Mouse (Mus musculus): Measurements from ENCODE around the gene Chd3. TPM values are rescaled to one million over a fixed set of nuclear protein-coding genes. Genes with fewer than 3 reads are reported as not detected.

Chd3 gene
- polyA plus RNA-seq, 1 experiment from 2014 or later = 39.9 TPM

GRCm38 (mm10) chr11:69334796-69335195 lies 34.4 kb downstream of the Chd3 start:
- Histone ChIP-seq H3K9ac (no peak overlapping the region), H3K4me2 (replicated peaks) (no peak overlapping the region), H3K4me1 (replicated peaks) (peaks cover 22% of the 10 kb centered on the region), H3K27ac (no peak overlapping the region), H3K27me3 (replicated peaks) (no peaks in the 10 kb centered on the region), H3K9me3 (no peaks in the 10 kb centered on the region), H3K36me3 (no peaks in the 10 kb centered on the region), H3K4me3 (replicated peaks) (no peak overlapping the region)
- WGBS = 49% methylated on average over 4 of the region's 4 CpGs
- no peak for ATAC-seq

- H3K4me1 ChIP-seq (replicated peaks) = peaks cover 22% of the 10 kb centered on the region
- no peaks in the 10 kb centered on the region for H3K27me3 ChIP-seq (replicated peaks)
- ATAC-seq = no peak
- WGBS = 64% methylated on average over 3 of the region's 3 CpGs
- no peak overlapping the region for H3K4me2 ChIP-seq (replicated peaks)
- no peaks in the 10 kb centered on the region for H3K36me3 ChIP-seq
- H3K4me3 ChIP-seq (replicated peaks) = no peak overlapping the region
- no peak overlapping the region for H3K27ac ChIP-seq
- H3K9ac ChIP-seq = no peak overlapping the region
- H3K9me3 ChIP-seq = no peaks in the 10 kb centered on the region
These were observed 35.3 kb downstream of the Chd3 start for GRCm38 (mm10) chr11:69333922-69334321.

- 22% methylated on average over 8 of the region's 8 CpGs for WGBS
- peak overlapping the region; percentile 51 for H3K27ac ChIP-seq
- H3K36me3 ChIP-seq = no peaks in the 10 kb centered on the region
- peak overlapping the region; percentile 54 for H3K9ac ChIP-seq
- no peaks in the 10 kb centered on the region for H3K9me3 ChIP-seq
- ATAC-seq = peak; percentile 69
- H3K4me2 ChIP-seq (replicated peaks) = peak overlapping the region; percentile 83
- peaks cover 22% of the 10 kb centered on the region for H3K4me1 ChIP-seq (replicated peaks)
- H3K4me3 ChIP-seq (replicated peaks) = no peak overlapping the region
- no peaks in the 10 kb centered on the region for H3K27me3 ChIP-seq (replicated peaks)
These were observed 36.4 kb downstream of the Chd3 start for GRCm38 (mm10) chr11:69332713-69333253.

GRCm38 (mm10) chr11:69331929-69332405 lies 37.2 kb downstream of the Chd3 start:
- Histone ChIP-seq H3K4me3 (replicated peaks) (peak overlapping the region; percentile 57), H3K27ac (peak overlapping the region; percentile 51), H3K9me3 (no peaks in the 10 kb centered on the region), H3K4me2 (replicated peaks) (peak overlapping the region; percentile 83), H3K4me1 (replicated peaks) (peaks cover 22% of the 10 kb centered on the region), H3K27me3 (replicated peaks) (peaks cover 5% of the 10 kb centered on the region; the same call in 1 of the 2 replicates), H3K36me3 (no peaks in the 10 kb centered on the region), H3K9ac (peak overlapping the region; percentile 54)
- ATAC-seq = peak; percentile 67
- 1% methylated on average over 24 of the region's 24 CpGs for WGBS

GRCm38 (mm10) chr11:69331152-69331551 lies 38.1 kb downstream of the Chd3 start:
- peaks cover 27% of the 10 kb centered on the region for H3K4me1 ChIP-seq (replicated peaks)
- H3K36me3 ChIP-seq = no peaks in the 10 kb centered on the region
- no peak for ATAC-seq
- peaks cover 5% of the 10 kb centered on the region; the same call in 1 of the 2 replicates for H3K27me3 ChIP-seq (replicated peaks)
- peak overlapping the region; percentile 57; the same call in 1 of the 2 replicates for H3K4me3 ChIP-seq (replicated peaks)
- H3K27ac ChIP-seq = 0 out of 2 replicates have a peak overlapping the region, but pooled peaks have one; percentile 13
- 84% methylated on average over 6 of the region's 6 CpGs for WGBS
- peak overlapping the region; percentile 83 for H3K4me2 ChIP-seq (replicated peaks)
- 0 out of 2 replicates have a peak overlapping the region, but pooled peaks have one; percentile 10 for H3K9ac ChIP-seq
- H3K9me3 ChIP-seq = no peaks in the 10 kb centered on the region

- Histone ChIP-seq H3K4me2 (replicated peaks) (no peak overlapping the region), H3K9me3 (no peaks in the 10 kb centered on the region), H3K27ac (no peak overlapping the region), H3K27me3 (replicated peaks) (peaks cover 5% of the 10 kb centered on the region; the same call in 1 of the 2 replicates), H3K4me1 (replicated peaks) (peaks cover 41% of the 10 kb centered on the region), H3K4me3 (replicated peaks) (no peak overlapping the region), H3K9ac (no peak overlapping the region), H3K36me3 (no peaks in the 10 kb centered on the region)
- no peak for ATAC-seq
- WGBS = 90% methylated on average over 6 of the region's 6 CpGs
These were observed 40.7 kb downstream of the Chd3 start for GRCm38 (mm10) chr11:69328517-69328916.

- peaks cover 39% of the 10 kb centered on the region for H3K4me1 ChIP-seq (replicated peaks)
- H3K9ac ChIP-seq = no peak overlapping the region
- WGBS = 51% methylated on average over 6 of the region's 6 CpGs
- H3K27ac ChIP-seq = no peak overlapping the region
- H3K4me2 ChIP-seq (replicated peaks) = no peak overlapping the region
- no peaks in the 10 kb centered on the region for H3K36me3 ChIP-seq
- peaks cover 5% of the 10 kb centered on the region; the same call in 1 of the 2 replicates for H3K27me3 ChIP-seq (replicated peaks)
- ATAC-seq = no peak
- H3K4me3 ChIP-seq (replicated peaks) = no peak overlapping the region
- no peaks in the 10 kb centered on the region for H3K9me3 ChIP-seq
These were observed 41.6 kb downstream of the Chd3 start for GRCm38 (mm10) chr11:69327648-69328047.

- no peak for ATAC-seq
- Histone ChIP-seq H3K27ac (no peak overlapping the region), H3K4me1 (replicated peaks) (peaks cover 39% of the 10 kb centered on the region), H3K36me3 (no peaks in the 10 kb centered on the region), H3K4me3 (replicated peaks) (0 out of 2 replicates have a peak overlapping the region, but pooled peaks have one; percentile 48), H3K9ac (no peak overlapping the region), H3K9me3 (no peaks in the 10 kb centered on the region), H3K4me2 (replicated peaks) (peak overlapping the region; percentile 97), H3K27me3 (replicated peaks) (peaks cover 5% of the 10 kb centered on the region; the same call in 1 of the 2 replicates)
- 20% methylated on average over 9 of the region's 9 CpGs for WGBS
These were observed 42.1 kb downstream of the Chd3 start for GRCm38 (mm10) chr11:69327157-69327442.

- 1% methylated on average over 45 of the region's 45 CpGs for WGBS
- peak overlapping the region; percentile 48 for H3K4me3 ChIP-seq (replicated peaks)
- H3K27me3 ChIP-seq (replicated peaks) = peaks cover 5% of the 10 kb centered on the region; the same call in 1 of the 2 replicates
- no peaks in the 10 kb centered on the region for H3K36me3 ChIP-seq
- no peaks in the 10 kb centered on the region for H3K9me3 ChIP-seq
- H3K9ac ChIP-seq = peak overlapping the region; percentile 58
- H3K27ac ChIP-seq = no peak overlapping the region
- H3K4me2 ChIP-seq (replicated peaks) = peak overlapping the region; percentile 97
- 0 out of 2 replicates have a peak, but pooled peaks have one; percentile 4 for ATAC-seq
- peaks cover 40% of the 10 kb centered on the region for H3K4me1 ChIP-seq (replicated peaks)
These were observed 42.6 kb downstream of the Chd3 start for GRCm38 (mm10) chr11:69326408-69327156.

- peak within 1 kb of the TSS; percentile 20; the same call in 1 of the 2 replicates for H3K27ac ChIP-seq
These were observed 43.4 kb downstream of the Chd3 start, which contains the start of gene Kcnab3 for GRCm38 (mm10) chr11:69325628-69326407. Gene Kcnab3, plus strand, starts transcription at chr11:69326258.

GRCm38 (mm10) chr11:69324749-69325148 lies 44.5 kb downstream of the Chd3 start:
- peak overlapping the region; percentile 74 for H3K4me2 ChIP-seq (replicated peaks)
- no peaks in the 10 kb centered on the region for H3K9me3 ChIP-seq
- peak overlapping the region; percentile 58 for H3K4me3 ChIP-seq (replicated peaks)
- peaks cover 6% of the 10 kb centered on the region; the same call in 1 of the 2 replicates for H3K36me3 ChIP-seq
- H3K27ac ChIP-seq = no peak overlapping the region
- H3K4me1 ChIP-seq (replicated peaks) = peaks cover 33% of the 10 kb centered on the region
- H3K27me3 ChIP-seq (replicated peaks) = peaks cover 5% of the 10 kb centered on the region; the same call in 1 of the 2 replicates
- H3K9ac ChIP-seq = 0 out of 2 replicates have a peak overlapping the region, but pooled peaks have one; percentile 65
- WGBS = 82% methylated on average over 6 of the region's 6 CpGs
- ATAC-seq = no peak

More at GRCm38 (mm10) chr11:69325628-69326407, 43.4 kb downstream of the Chd3 start, which contains the start of gene Kcnab3:
- peak within 1 kb of the TSS; percentile 48 for H3K4me3 ChIP-seq (replicated peaks)
- peak; percentile 72 for ATAC-seq
- peak within 1 kb of the TSS; percentile 58 for H3K9ac ChIP-seq
- peak within 1 kb of the TSS; percentile 97 for H3K4me2 ChIP-seq (replicated peaks)
- H3K27me3 ChIP-seq (replicated peaks) = peaks cover 5% of the 10 kb centered on the region; the same call in 1 of the 2 replicates
- H3K4me1 ChIP-seq (replicated peaks) = peaks cover 33% of the 10 kb centered on the region
- no peaks in the 10 kb centered on the region for H3K9me3 ChIP-seq
- H3K36me3 ChIP-seq = no peaks in the 10 kb centered on the region; the same call in 1 of the 2 replicates
- WGBS = 10% methylated on average over 26 of the region's 26 CpGs

Measured in intestine, embryonic 15.5 days (tissue).